Mouse (Mus musculus) liver, embryonic 15.5 days (tissue): ENCODE measurements around the gene Diexf. TPM values are rescaled to one million over a fixed set of nuclear protein-coding genes. Genes with fewer than 3 reads are reported as not detected.

ENCODE experiments used
- ATAC-seq: fragments of 200-750 bp; cut with Nextera tagmentation; 2 replicates; pipeline ENCODE4 v1.8.0; 2017; ENCODE audit warnings: moderate number of reproducible peaks, mild to moderate bottlenecking, moderate library complexity; ENCODE audit not compliant: insufficient read depth
- H3K27ac ChIP-seq: fragments of 300-500 bp; sonication (generic); replicated peaks from 2 replicates; pipeline ENCODE4 v1.5.1; 2015; ENCODE audit warnings: mild to moderate bottlenecking, inconsistent platforms
- H3K27me3 ChIP-seq: fragments of 300-500 bp; sonication (generic); 2 replicates; pipeline ENCODE4 v1.6.1; 2015; ENCODE audit warnings: mild to moderate bottlenecking, inconsistent platforms
- H3K36me3 ChIP-seq: fragments of 300-500 bp; sonication (generic); replicated peaks from 2 replicates; pipeline ENCODE4 v1.6.1; 2015; ENCODE audit warnings: moderate library complexity, mild to moderate bottlenecking, inconsistent platforms
- H3K4me1 ChIP-seq: fragments of 300-500 bp; sonication (generic); replicated peaks from 2 replicates; pipeline ENCODE4 v1.6.1; 2015; ENCODE audit warnings: inconsistent platforms
- H3K4me2 ChIP-seq: fragments of 300-500 bp; sonication (generic); 2 replicates; pipeline ENCODE4 v1.6.1; 2015; ENCODE audit warnings: moderate library complexity, mild to moderate bottlenecking, inconsistent platforms
- H3K4me3 ChIP-seq: fragments of 300-500 bp; sonication (generic); replicated peaks from 2 replicates; pipeline ENCODE4 v1.5.1; 2015; ENCODE audit warnings: mild to moderate bottlenecking, inconsistent platforms
- H3K9ac ChIP-seq: fragments of 300-500 bp; sonication (generic); 2 replicates; pipeline ENCODE4 v1.6.1; 2015; ENCODE audit warnings: moderate library complexity, mild to moderate bottlenecking, inconsistent platforms
- H3K9me3 ChIP-seq: fragments of 300-500 bp; sonication (generic); replicated peaks from 2 replicates; pipeline ENCODE4 v1.6.1; 2016; ENCODE audit warnings: inconsistent platforms
- WGBS: fragments of 180-500 bp; shearing (Covaris S2); methylation state at CpG from one replicate; pipeline ENCODE4 v1.1.7; 2015; ENCODE audit warnings: mixed read lengths; ENCODE audit not compliant: insufficient replicate concordance; 5-methylcytosine and 5-hydroxymethylcytosine counted together
- polyA plus RNA-seq: library from polyadenylated mRNA; unstranded; fragments of >200 nt; fragmentation: Nextera tagmentation; extraction: Ambion mirVana; gene quantifications from 2 replicates; pipeline ENCODE4 v1.2.1, GENCODE M21; 2015

Diexf gene
- polyA plus RNA-seq, 1 experiment from 2014 or later = 2.7 TPM

- WGBS = 56% methylated on average over 3 of the region's 3 CpGs
- Histone ChIP-seq H3K27ac (no peak overlapping the region), H3K9ac (no peak overlapping the region), H3K4me2 (no peak overlapping the region), H3K4me3 (no peak overlapping the region), H3K36me3 (no peaks in the 10 kb centered on the region), H3K4me1 (no peaks in the 10 kb centered on the region), H3K9me3 (no peaks in the 10 kb centered on the region), H3K27me3 (peaks cover 29% of the 10 kb centered on the region)
- no peak for ATAC-seq
These were observed 87.2 kb downstream of the Diexf start for GRCm38 (mm10) chr1:193042760-193043295.

Other genes starting within 250 kb of the Diexf start
- gene Syt14, start 94.5 kb downstream of the Diexf start, polyA plus RNA-seq = 5.8 and 6.1 TPM in 2 replicates
- 2.4 and 2.6 TPM in 2 replicates for gene Irf6, start 22.8 kb upstream of the Diexf start, polyA plus RNA-seq
- gene A130010J15Rik, start 37.8 kb upstream of the Diexf start, polyA plus RNA-seq = 3.8 and 3.9 TPM in 2 replicates
- gene Traf3ip3, start 71.4 kb upstream of the Diexf start, polyA plus RNA-seq = 7.5 and 10.2 TPM in 2 replicates
- gene Lamb3, start 77.4 kb upstream of the Diexf start, polyA plus RNA-seq = 0.63 and 0.75 TPM in 2 replicates
- gene Hsd11b1, start 133.8 kb upstream of the Diexf start, polyA plus RNA-seq = 12.7 and 19.5 TPM in 2 replicates
- gene G0s2, start 142.9 kb upstream of the Diexf start, polyA plus RNA-seq = 105 and 146 TPM in 2 replicates
- gene Camk1g, start 240.0 kb upstream of the Diexf start, polyA plus RNA-seq = 0.31 and 0.41 TPM in 2 replicates